Mouse (Mus musculus): ENCODE results near the gene Abhd17b. TPM values are rescaled to one million over a fixed set of nuclear protein-coding genes. Genes with fewer than 3 reads are reported as not detected.
"Not testable (repeated sequence)": the region's sequence is repeated elsewhere in the genome, so short reads cannot be mapped to it uniquely, and the experiment has no call there.

Gene Abhd17b
- polyA plus RNA-seq, 1 experiment from 2014 or later, result 17.7 TPM

DNA sequence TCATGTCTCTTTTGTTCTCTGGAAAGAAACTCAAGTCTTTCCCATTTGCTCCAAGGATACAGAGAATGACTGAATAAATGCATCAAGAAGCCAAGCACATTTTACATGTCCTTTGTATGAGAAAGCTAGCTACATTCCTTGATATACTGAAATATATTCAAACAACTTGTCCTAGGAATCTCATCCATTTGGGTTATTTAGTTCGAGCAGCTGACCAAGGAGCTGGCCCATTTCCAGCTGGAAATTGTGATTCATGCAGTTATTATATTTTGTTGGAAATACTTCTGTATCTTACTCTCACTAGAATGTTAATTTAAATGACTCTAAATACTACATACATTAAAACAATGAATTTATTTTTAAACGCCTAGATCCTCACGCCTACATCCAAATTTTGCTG lies 63.5 kb downstream of the Abhd17b start:
- ATAC-seq (replicated peaks; ENCODE audit: low FRiP score) (no peak), DNase-seq (ENCODE audit: low spot score) (no peak)
- H3K36me3 ChIP-seq (ENCODE audit: control insufficient read depth, insufficient read depth, low read length), result no peaks in the 10 kb centered on the region
- H3K27me3 ChIP-seq (replicated peaks; ENCODE audit: control insufficient read depth, insufficient read depth, low read length), result no peaks in the 10 kb centered on the region
- H3K9ac ChIP-seq (ENCODE audit: low read depth, low read length), result no peak overlapping the region
- no peak overlapping the region for H3K4me2 ChIP-seq
- no peak overlapping the region for H3K27ac ChIP-seq (ENCODE audit: low read depth, low read length)
- H3K9me3 ChIP-seq (ENCODE audit: control insufficient read depth, low read length), result no peaks in the 10 kb centered on the region
- H3K4me3 ChIP-seq (ENCODE audit: low read depth, low read length), result no peak overlapping the region
- 88% methylated on average over 3 of the region's 3 CpGs for whole genome bisulfite sequencing
- H3K4me1 ChIP-seq (replicated peaks; ENCODE audit: control insufficient read depth, insufficient read depth, low read length), result no peaks in the 10 kb centered on the region

DNA sequence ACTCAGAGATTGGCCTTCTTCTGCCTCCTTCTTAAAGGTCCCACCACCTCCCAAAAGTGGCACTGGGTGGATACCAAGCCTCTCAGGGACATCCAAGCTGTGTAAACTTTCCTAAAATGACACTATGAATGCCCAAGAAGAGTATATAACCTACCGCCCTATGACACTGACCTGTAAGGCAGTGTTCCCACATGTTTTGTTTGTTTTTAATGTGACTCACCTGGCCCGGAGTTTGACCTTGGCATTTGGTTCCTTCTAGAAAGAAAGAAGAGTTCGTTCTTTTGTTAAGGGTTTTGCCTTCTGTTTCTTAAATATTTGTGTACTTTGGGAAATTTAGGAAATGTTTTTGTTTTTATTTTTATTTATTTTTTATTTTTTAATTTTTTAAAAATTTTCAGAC lies 66.2 kb downstream of the Abhd17b start:
- Histone ChIP-seq H3K4me2 (no peak overlapping the region), H3K4me1 (replicated peaks; ENCODE audit: control insufficient read depth, insufficient read depth, low read length) (no peaks in the 10 kb centered on the region), H3K36me3 (ENCODE audit: control insufficient read depth, insufficient read depth, low read length) (no peaks in the 10 kb centered on the region), H3K27me3 (replicated peaks; ENCODE audit: control insufficient read depth, insufficient read depth, low read length) (no peaks in the 10 kb centered on the region), H3K9ac (ENCODE audit: low read depth, low read length) (no peak overlapping the region), H3K4me3 (ENCODE audit: low read depth, low read length) (no peak overlapping the region), H3K27ac (ENCODE audit: low read depth, low read length) (no peak overlapping the region), H3K9me3 (ENCODE audit: control insufficient read depth, low read length) (no peaks in the 10 kb centered on the region)
- WGBS, result 87% methylated on average over 3 of the region's 3 CpGs
- DNase-seq (ENCODE audit: low spot score) (no peak), ATAC-seq (replicated peaks; ENCODE audit: low FRiP score) (no peak)

DNA sequence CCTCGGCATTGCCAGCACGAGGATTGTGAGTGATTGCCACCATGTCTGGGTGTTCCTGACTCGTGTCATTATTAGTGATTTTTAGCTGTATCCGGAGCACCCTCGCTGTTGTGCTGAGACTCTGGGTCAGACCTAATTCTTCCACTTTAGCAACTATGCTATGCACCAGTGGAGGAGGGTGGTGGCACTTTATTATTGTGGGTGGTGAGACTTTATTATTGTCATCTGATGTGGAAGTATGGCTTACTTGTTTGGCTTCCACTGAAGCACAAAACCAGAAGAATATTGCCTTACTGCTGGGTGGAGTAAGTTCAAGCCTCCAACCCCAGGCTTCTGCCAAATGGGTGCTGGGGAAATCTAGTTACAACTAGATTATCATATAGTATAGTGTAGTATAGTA lies 68.0 kb downstream of the Abhd17b start:
- DNase-seq (ENCODE audit: low spot score) (no peak), ATAC-seq (replicated peaks; ENCODE audit: low FRiP score) (no peak)
- Histone ChIP-seq H3K9ac (ENCODE audit: low read depth, low read length) (no peak overlapping the region), H3K27me3 (replicated peaks; ENCODE audit: control insufficient read depth, insufficient read depth, low read length) (no peaks in the 10 kb centered on the region), H3K4me3 (ENCODE audit: low read depth, low read length) (no peak overlapping the region), H3K36me3 (ENCODE audit: control insufficient read depth, insufficient read depth, low read length) (no peaks in the 10 kb centered on the region), H3K27ac (ENCODE audit: low read depth, low read length) (no peak overlapping the region), H3K4me1 (replicated peaks; ENCODE audit: control insufficient read depth, insufficient read depth, low read length) (no peaks in the 10 kb centered on the region), H3K4me2 (no peak overlapping the region), H3K9me3 (ENCODE audit: control insufficient read depth, low read length) (no peaks in the 10 kb centered on the region)
- WGBS, result 89% methylated on average over 5 of the region's 5 CpGs

DNA sequence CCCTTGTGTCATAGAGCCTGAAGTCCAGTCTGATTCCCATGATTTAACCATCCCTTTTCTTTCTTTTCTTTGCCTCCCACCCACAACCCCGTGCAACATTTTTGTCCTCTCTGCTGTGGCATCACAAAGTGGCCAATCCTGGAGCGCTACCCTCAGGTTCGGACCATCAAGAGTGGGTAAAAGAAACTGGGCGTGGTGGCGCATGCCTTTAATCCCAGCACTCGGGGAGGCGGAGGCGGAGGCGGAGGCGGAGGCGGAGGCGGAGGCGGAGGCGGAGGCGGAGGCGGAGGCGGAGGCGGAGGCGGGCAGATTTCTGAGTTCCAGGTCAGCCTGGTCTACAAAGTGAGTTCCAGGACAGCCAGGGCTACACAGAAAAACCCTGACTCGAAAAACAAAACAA lies 70.3 kb downstream of the Abhd17b start:
- not testable (repeated sequence) for H3K27me3 ChIP-seq (replicated peaks; ENCODE audit: control insufficient read depth, insufficient read depth, low read length); DNase-seq (ENCODE audit: low spot score); H3K36me3 ChIP-seq (ENCODE audit: control insufficient read depth, insufficient read depth, low read length); H3K4me1 ChIP-seq (replicated peaks; ENCODE audit: control insufficient read depth, insufficient read depth, low read length); H3K9me3 ChIP-seq (ENCODE audit: control insufficient read depth, low read length); H3K9ac ChIP-seq (ENCODE audit: low read depth, low read length); ATAC-seq (replicated peaks; ENCODE audit: low FRiP score); H3K4me3 ChIP-seq (ENCODE audit: low read depth, low read length); H3K4me2 ChIP-seq; H3K27ac ChIP-seq (ENCODE audit: low read depth, low read length)
- WGBS, result 96% methylated on average over 20 of the region's 20 CpGs

DNA sequence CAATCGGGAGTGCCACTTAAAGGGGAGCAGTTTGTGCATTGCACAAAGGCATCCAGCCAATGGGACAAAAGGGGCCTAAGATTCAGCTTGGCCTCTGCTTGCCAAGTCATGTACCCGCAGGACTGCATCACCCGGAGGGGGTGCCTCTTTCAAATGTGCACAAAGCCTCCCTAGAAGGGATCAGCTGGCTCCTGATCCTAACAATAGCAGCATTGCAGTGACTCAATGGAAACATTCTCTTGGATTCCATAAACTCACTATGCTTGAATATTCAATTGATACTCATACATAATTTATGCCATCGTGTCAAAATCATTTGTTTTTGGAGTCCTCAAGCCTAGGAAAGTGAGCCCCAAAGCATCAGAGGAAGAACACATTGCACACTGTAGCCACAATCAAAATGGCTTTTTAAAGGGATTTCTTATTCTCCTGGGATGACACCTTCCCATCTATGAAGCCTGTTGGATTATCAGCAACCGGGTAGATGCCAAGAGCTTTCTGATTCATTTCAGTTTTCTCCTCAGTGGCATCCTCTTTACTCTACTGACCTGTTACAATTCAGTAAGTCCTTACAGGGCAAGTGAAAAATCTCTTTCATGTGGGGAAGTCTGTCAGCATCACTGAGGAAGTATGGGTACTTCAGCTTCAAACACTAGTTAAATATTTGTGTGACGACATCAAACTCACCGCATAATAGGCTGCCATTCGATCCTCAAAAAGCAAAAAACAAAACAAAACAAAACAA lies 71.1 kb downstream of the Abhd17b start:
- no peaks in the 10 kb centered on the region for H3K4me1 ChIP-seq (replicated peaks; ENCODE audit: control insufficient read depth, insufficient read depth, low read length)
- WGBS, result 84% methylated on average over 8 of the region's 8 CpGs
- no peak overlapping the region for H3K9ac ChIP-seq (ENCODE audit: low read depth, low read length)
- H3K27ac ChIP-seq (ENCODE audit: low read depth, low read length), result no peak overlapping the region
- no peaks in the 10 kb centered on the region for H3K9me3 ChIP-seq (ENCODE audit: control insufficient read depth, low read length)
- no peak for DNase-seq (ENCODE audit: low spot score)
- H3K27me3 ChIP-seq (replicated peaks; ENCODE audit: control insufficient read depth, insufficient read depth, low read length), result no peaks in the 10 kb centered on the region
- ATAC-seq (replicated peaks; ENCODE audit: low FRiP score), result no peak
- H3K36me3 ChIP-seq (ENCODE audit: control insufficient read depth, insufficient read depth, low read length), result no peaks in the 10 kb centered on the region
- no peak overlapping the region for H3K4me2 ChIP-seq
- no peak overlapping the region for H3K4me3 ChIP-seq (ENCODE audit: low read depth, low read length)

DNA sequence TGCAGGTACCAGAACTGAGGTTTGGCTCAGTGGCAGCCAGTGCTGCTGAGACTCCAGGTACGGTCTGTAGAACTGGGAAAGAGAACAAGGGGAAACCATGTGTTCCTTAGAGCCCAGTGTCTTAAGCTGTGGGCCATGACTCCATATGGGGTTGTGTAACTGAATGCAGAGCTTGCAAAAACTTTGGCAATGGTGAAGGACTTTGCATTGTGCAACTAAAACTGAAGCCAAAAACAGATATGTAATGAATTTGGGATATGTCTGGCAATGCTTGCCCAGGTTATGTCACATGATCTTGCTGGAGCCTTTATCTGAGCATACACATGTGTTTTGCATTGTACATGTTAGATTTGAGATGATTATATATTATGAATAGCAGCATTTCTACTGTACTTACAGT lies 72.2 kb downstream of the Abhd17b start:
- H3K4me3 ChIP-seq (ENCODE audit: low read depth, low read length), result no peak overlapping the region
- no peak overlapping the region for H3K4me2 ChIP-seq
- DNase-seq (ENCODE audit: low spot score), result no peak
- 81% methylated on average over 1 of the region's 1 CpGs for WGBS
- H3K36me3 ChIP-seq (ENCODE audit: control insufficient read depth, insufficient read depth, low read length), result no peaks in the 10 kb centered on the region
- H3K27me3 ChIP-seq (replicated peaks; ENCODE audit: control insufficient read depth, insufficient read depth, low read length), result no peaks in the 10 kb centered on the region
- no peak overlapping the region for H3K27ac ChIP-seq (ENCODE audit: low read depth, low read length)
- H3K4me1 ChIP-seq (replicated peaks; ENCODE audit: control insufficient read depth, insufficient read depth, low read length), result no peaks in the 10 kb centered on the region
- H3K9ac ChIP-seq (ENCODE audit: low read depth, low read length), result no peak overlapping the region
- ATAC-seq (replicated peaks; ENCODE audit: low FRiP score), result no peak
- no peaks in the 10 kb centered on the region for H3K9me3 ChIP-seq (ENCODE audit: control insufficient read depth, low read length)

DNA sequence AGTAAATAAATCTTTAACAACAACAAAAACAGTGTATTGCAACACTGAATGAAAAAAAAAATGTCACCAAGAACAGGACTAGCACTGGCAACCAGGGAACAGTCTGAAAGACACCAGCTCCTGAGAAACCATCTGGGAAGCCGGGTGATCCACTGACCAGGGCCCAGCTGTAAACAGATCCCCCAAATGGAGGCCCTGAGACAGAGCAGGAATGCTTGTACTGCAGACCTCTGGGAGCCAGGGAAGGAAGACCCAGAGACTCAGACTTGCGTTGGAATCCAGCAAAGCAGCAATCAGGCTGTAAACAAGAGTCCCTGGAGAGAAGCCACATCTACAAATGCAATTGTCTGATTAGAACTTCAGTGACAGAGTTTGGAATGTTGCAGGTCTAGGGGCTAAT lies 74.1 kb downstream of the Abhd17b start:
- no peaks in the 10 kb centered on the region for H3K4me1 ChIP-seq (replicated peaks; ENCODE audit: control insufficient read depth, insufficient read depth, low read length)
- no peak overlapping the region for H3K4me3 ChIP-seq (ENCODE audit: low read depth, low read length)
- WGBS, result 40% methylated on average over 2 of the region's 2 CpGs
- DNase-seq (ENCODE audit: low spot score) (no peak), ATAC-seq (replicated peaks; ENCODE audit: low FRiP score) (no peak)
- H3K27ac ChIP-seq (ENCODE audit: low read depth, low read length), result no peak overlapping the region
- no peaks in the 10 kb centered on the region for H3K27me3 ChIP-seq (replicated peaks; ENCODE audit: control insufficient read depth, insufficient read depth, low read length)
- no peak overlapping the region for H3K9ac ChIP-seq (ENCODE audit: low read depth, low read length)
- no peaks in the 10 kb centered on the region for H3K9me3 ChIP-seq (ENCODE audit: control insufficient read depth, low read length)
- H3K36me3 ChIP-seq (ENCODE audit: control insufficient read depth, insufficient read depth, low read length), result no peaks in the 10 kb centered on the region
- H3K4me2 ChIP-seq, result no peak overlapping the region

DNA sequence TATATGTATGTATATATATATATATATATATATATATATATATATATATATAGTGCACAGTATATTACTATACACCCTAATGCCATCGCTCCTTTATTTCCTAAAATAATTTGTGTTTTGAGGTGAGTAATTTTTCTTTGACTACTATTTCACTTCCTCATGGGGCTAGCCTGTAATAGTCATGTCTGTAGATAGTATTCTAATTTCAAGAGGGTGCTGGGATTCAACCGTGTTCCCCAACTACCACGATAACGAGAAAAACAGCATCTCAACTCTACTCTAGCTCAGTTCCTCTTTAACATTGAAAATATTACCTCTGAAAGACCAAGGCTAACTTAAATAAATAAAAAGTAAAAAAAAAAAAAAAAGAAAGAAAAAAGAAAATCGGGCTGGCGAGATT lies 75.4 kb downstream of the Abhd17b start:
- Histone ChIP-seq H3K27me3 (replicated peaks; ENCODE audit: control insufficient read depth, insufficient read depth, low read length) (no peaks in the 10 kb centered on the region), H3K4me1 (replicated peaks; ENCODE audit: control insufficient read depth, insufficient read depth, low read length) (no peaks in the 10 kb centered on the region), H3K9me3 (ENCODE audit: control insufficient read depth, low read length) (no peaks in the 10 kb centered on the region), H3K9ac (ENCODE audit: low read depth, low read length) (no peak overlapping the region), H3K27ac (ENCODE audit: low read depth, low read length) (no peak overlapping the region), H3K36me3 (ENCODE audit: control insufficient read depth, insufficient read depth, low read length) (no peaks in the 10 kb centered on the region), H3K4me3 (ENCODE audit: low read depth, low read length) (no peak overlapping the region), H3K4me2 (no peak overlapping the region)
- DNase-seq (ENCODE audit: low spot score) (no peak), ATAC-seq (replicated peaks; ENCODE audit: low FRiP score) (no peak)
- 93% methylated on average over 6 of the region's 6 CpGs for WGBS

DNA sequence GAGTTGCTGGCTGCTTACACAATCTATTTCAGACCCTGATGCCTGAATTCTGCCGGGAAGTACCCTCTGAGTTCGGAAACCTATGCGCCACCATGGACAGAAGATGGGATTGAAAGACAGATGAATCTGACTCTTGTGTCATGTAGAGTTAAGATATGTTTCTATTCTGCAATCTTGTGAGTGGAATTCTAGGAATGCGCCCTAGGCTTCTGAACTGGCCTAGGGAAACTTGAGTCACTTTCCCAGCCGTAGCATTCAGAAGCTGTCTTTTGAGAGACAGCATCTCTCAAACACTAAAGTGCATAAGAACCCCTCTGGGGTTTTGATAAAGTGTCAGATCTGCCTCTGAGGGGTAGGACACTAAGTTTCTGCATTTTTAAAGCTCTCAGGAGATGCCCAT lies 78.9 kb downstream of the Abhd17b start:
- Histone ChIP-seq H3K4me1 (replicated peaks; ENCODE audit: control insufficient read depth, insufficient read depth, low read length) (no peaks in the 10 kb centered on the region), H3K4me2 (no peak overlapping the region), H3K36me3 (ENCODE audit: control insufficient read depth, insufficient read depth, low read length) (no peaks in the 10 kb centered on the region), H3K27me3 (replicated peaks; ENCODE audit: control insufficient read depth, insufficient read depth, low read length) (no peaks in the 10 kb centered on the region), H3K4me3 (ENCODE audit: low read depth, low read length) (no peak overlapping the region), H3K9me3 (ENCODE audit: control insufficient read depth, low read length) (no peaks in the 10 kb centered on the region), H3K27ac (ENCODE audit: low read depth, low read length) (no peak overlapping the region), H3K9ac (ENCODE audit: low read depth, low read length) (no peak overlapping the region)
- 81% methylated on average over 5 of the region's 5 CpGs for WGBS
- ATAC-seq (replicated peaks; ENCODE audit: low FRiP score) (no peak), DNase-seq (ENCODE audit: low spot score) (no peak)
